Mouse (Mus musculus) left cerebral cortex, postnatal 4 days (tissue): Measurements from ENCODE around the gene Irs1. TPM values are rescaled to one million over a fixed set of nuclear protein-coding genes. Genes with fewer than 3 reads are reported as not detected.
A peak's percentile ranks its signal among the peaks of the same experiment; 100 is the strongest.

ENCODE experiments used
- DNase-seq: peaks from one replicate; pipeline ENCODE4 v3.0.0-alpha.2; 2022
- intact Hi-C: fragments of 180-260 bp; cut with DNase I; formaldehyde crosslinking; loops from one replicate; pipeline ENCODE4 v1.15.1; 2025
- total RNA-seq, 2 experiments: library from RNA; stranded (reverse); gene quantifications; 2 replicates each; pipeline ENCODE4 v1.2.3; 2021

Gene Irs1
- total RNA-seq, 2 experiments from 2014 or later: 30.5 to 30.8 TPM

DNA sequence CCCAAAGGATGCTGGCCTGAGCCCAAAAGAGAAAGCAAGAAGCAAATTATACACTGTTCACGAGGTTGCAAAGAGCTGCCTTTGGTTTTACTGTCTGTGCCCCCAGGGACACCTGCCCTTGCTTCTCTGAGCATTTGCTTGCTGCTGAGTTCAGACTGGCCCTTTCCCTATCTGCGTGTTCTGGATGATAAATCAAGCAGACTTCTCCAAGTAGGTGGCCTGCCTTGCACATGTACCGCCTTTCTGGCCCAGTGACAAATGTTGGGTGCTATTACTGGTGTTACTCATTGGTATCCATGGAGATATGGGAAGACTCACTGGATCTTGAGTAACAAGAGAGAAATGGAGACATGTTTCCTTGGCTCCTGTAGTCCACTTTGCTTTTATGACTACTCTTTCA is 101.7 kb downstream of the Irs1 start:
- intact Hi-C loops: no loop called here
- DNase-seq: peak; percentile 61

DNA sequence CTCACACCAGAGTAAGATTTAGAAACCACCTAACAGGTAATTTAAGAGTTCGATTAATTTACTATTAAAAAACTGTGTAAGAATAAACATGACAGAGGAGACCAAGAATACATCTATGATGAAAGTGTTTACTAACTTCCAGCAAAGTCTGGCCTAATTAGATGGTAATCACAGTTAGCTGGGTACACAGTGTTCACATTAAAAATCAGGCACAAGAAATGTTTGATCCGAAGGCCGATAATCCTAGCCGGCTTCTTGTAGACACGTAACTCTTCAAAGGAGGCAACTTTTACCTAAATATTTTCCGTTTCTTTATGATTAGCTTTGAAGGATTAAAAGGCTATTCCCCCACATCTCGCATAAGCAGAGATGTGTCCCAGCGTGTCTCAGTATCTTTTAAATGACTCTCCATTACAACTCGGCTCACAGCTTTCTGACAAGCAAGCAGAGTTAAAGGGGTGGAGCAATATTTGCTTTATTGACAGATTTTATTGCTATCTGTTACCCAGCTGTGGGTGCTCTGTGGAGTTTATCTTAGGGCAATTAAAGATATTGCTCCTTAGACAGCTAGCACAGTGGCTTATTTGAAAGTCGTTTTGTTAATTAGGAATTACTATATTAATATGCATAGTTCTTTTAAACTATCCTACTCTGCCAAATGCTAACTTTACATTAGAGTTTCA is 102.5 kb downstream of the Irs1 start:
- intact Hi-C loops: no loop called here
- DNase-seq: no peak

DNA sequence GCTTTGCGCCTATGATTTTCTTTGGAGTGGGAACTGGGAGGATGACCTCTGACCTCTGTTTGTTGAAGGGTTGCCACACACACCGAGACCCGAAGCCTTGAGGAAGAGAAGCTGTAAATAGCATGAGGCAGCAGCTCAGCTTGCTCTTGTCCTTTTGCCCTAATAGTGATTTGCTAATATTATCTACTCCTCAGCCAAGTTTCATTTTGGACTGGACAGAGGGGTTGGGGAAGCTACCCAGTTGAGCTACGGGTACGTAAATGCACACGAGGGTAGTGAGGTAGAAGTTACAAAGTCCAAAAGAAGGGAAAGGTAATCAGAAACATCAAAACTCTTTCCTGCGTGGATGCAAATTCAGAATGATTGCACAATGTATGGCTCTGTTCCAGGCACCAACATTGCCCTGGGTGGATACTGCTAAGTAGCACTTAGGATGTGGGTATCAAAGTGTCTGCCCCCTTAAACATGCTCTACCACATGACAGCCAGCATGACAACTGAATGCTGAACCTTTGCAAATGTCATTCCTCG is 107.2 kb downstream of the Irs1 start:
- intact Hi-C loops: no loop called here
- no peak for DNase-seq

Other genes with a start within 250 kb of the Irs1 start
- gene Gm9747, start 58.3 kb downstream of the Irs1 start, total RNA-seq: not detected
- gene Rhbdd1, start 25.0 kb upstream of the Irs1 start, total RNA-seq: 1 to 10 TPM; 3.7 to 3.8 TPM